Mouse (Mus musculus) urinary bladder, adult 18-20 months (tissue): ENCODE measurements around the gene Dnajb11.

Experiments used
- DNase-seq, 2 experiments: peaks; one replicate each; pipeline ENCODE4 v3.0.0; 2022; ENCODE audit warnings: low spot score in 2 of 2, mixed read lengths in 2 of 2

The Dnajb11 gene

DNA sequence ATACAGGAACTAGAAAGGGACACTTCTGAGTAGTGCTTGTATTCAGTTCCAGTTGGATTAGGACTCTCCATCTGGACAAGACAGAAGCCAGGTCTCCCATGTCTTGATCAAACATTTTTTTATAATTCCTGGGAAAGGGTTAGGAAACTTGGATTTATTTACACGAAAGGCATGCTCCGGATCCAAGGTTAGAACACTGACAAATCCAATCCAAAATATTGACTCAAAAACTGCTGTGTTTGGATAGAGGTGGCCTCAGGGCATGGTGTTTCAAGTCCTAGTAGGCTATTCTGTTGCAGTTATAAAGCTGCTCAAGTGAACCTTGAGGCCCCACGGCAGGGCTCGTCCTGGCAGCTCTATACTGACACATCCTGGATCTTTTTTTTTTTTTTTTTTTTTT, 64.8 kb downstream of the Dnajb11 start:
- no peak for DNase-seq
